Mouse (Mus musculus): ENCODE measurements around the gene Lgals12. TPM values are rescaled to one million over a fixed set of nuclear protein-coding genes. Genes with fewer than 3 reads are reported as not detected.

Gene Lgals12
- polyA plus RNA-seq, 1 experiment from 2014 or later: 0.10 TPM

DNA sequence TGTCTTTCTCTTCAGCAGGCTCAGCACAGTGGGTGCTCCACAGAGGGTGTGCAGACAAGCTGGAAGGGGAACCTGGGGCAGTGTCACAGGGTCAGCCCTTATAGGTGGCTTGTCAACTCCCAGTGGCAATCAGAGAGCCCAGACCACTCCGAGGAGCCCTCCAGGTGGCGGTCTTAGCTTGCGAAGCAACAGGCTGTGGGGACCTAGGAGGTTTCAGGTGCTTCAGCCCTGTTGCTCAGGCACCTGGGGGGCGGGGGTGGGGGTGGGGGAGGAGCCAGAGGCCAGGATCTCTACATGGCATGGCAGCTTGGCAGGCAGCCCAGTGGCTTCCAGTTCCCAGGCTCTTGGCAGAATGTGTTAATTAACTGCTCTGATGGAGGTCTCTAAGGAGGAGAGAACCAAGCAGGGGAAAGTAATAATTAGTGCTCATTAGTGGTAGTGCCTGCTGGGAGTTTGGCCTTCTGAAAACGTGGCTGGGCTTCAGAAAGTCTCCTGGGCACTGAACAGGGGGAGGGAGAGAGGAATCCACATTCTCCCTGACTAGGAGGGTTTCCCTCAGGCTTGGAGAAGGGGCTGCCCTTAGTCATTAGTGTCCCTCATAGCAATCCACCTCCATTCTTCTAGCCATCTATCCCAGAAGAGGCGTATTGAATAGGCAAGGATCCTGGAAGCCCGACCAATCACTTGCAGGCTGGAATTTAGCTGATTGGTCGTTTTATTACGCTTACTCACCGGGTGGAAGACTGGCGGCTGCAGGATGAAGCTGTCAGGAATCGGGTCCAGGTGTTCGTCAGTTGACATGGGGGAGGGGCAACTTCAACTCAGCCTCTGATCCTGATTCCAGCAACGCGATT lies 836 bp downstream of the Lgals12 start:
- no peak overlapping the region for H3K27ac ChIP-seq
- H3K36me3 ChIP-seq: no peaks in the 10 kb centered on the region
- H3K27me3 ChIP-seq: peaks cover 20% of the 10 kb centered on the region
- H3K4me2 ChIP-seq (replicated peaks): peak overlapping the region; percentile 52
- 5% methylated on average over 15 of the region's 15 CpGs for WGBS
- ATAC-seq (ENCODE audit: low FRiP score): peak; percentile 88
- no peaks in the 10 kb centered on the region for H3K9me3 ChIP-seq (replicated peaks)
- peak overlapping the region; percentile 25 for H3K4me3 ChIP-seq
- H3K9ac ChIP-seq: 0 out of 2 replicates have a peak overlapping the region, but pooled peaks have one; percentile 1
- peaks cover 19% of the 10 kb centered on the region for H3K4me1 ChIP-seq

DNA sequence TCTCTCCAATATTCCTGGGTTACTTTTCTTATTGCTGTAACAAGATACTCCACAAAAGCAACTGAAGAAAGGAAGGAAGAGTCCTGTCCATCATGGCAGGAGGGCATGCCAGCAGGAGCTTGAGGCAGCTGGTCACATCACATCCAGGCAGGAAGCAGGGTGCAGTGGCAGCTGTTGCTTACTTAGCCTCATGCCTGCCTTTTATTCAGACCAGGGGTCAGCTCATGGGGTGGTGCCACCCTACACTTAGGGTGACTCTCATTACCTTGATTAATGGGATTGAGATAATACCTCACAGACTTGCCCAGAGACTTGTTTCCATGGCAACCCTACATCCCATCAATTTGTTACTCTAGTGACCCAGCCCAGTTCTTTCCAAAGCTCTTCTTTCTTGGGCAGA lies 2.0 kb downstream of the Lgals12 start:
- no peak overlapping the region for H3K4me3 ChIP-seq
- H3K9me3 ChIP-seq (replicated peaks): no peaks in the 10 kb centered on the region
- H3K4me1 ChIP-seq: peaks cover 19% of the 10 kb centered on the region
- peaks cover 12% of the 10 kb centered on the region for H3K27me3 ChIP-seq
- no peak overlapping the region for H3K4me2 ChIP-seq (replicated peaks)
- no peak for ATAC-seq (ENCODE audit: low FRiP score)
- no peak overlapping the region for H3K27ac ChIP-seq
- no peak overlapping the region for H3K9ac ChIP-seq
- H3K36me3 ChIP-seq: no peaks in the 10 kb centered on the region

DNA sequence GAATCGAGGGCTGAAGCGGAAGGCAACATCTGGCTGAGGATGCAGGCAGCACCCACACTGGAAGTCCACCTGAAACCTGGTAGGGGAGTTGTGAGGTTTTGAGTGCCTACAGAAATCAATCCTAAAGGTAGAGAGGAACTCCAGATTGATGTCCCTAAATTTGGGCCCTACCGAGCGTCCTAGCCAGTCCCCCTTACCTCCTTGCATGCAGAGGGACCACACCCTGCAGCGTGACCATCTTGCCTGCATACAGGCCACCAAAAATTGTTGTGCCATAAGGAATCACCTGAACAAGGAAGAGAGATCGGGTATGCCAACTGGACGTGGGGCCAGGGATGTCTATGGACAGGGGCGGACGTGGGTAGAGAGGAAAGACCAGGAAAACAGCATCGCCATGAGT lies 2.9 kb downstream of the Lgals12 start:
- no peak overlapping the region for H3K9ac ChIP-seq
- H3K4me1 ChIP-seq: peaks cover 19% of the 10 kb centered on the region
- no peak overlapping the region for H3K4me2 ChIP-seq (replicated peaks)
- no peaks in the 10 kb centered on the region for H3K9me3 ChIP-seq (replicated peaks)
- no peaks in the 10 kb centered on the region for H3K36me3 ChIP-seq
- peaks cover 8% of the 10 kb centered on the region; the same call in 1 of the 2 replicates for H3K27me3 ChIP-seq
- H3K4me3 ChIP-seq: no peak overlapping the region
- no peak overlapping the region for H3K27ac ChIP-seq
- no peak for ATAC-seq (ENCODE audit: low FRiP score)
- WGBS: 94% methylated on average over 10 of the region's 10 CpGs

DNA sequence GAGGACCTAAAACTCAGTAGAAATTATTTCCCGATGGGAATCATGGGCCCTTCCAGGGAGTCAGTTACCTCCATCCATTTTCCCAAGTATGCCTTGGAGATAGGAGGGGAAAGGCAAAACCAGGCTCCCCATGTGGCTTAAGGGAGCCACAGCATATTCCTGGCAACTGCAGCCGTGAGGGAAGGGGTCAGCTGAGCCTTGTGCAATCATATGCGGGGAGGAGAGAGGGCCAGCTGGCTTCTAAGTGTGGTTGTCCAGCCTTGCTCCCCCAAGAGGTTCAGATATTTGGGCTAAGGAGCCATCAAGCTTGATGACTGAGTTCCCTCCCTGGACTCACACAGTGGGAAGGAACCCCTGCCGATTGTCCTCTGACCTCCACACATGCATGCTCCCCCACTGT lies 5.4 kb downstream of the Lgals12 start:
- Histone ChIP-seq H3K36me3 (no peaks in the 10 kb centered on the region), H3K27ac (no peak overlapping the region), H3K4me3 (no peak overlapping the region), H3K27me3 (no peaks in the 10 kb centered on the region), H3K4me2 (replicated peaks) (no peak overlapping the region), H3K9ac (no peak overlapping the region), H3K4me1 (peaks cover 10% of the 10 kb centered on the region), H3K9me3 (replicated peaks) (no peaks in the 10 kb centered on the region)
- 85% methylated on average over 4 of the region's 4 CpGs for WGBS
- ATAC-seq (ENCODE audit: low FRiP score): no peak

DNA sequence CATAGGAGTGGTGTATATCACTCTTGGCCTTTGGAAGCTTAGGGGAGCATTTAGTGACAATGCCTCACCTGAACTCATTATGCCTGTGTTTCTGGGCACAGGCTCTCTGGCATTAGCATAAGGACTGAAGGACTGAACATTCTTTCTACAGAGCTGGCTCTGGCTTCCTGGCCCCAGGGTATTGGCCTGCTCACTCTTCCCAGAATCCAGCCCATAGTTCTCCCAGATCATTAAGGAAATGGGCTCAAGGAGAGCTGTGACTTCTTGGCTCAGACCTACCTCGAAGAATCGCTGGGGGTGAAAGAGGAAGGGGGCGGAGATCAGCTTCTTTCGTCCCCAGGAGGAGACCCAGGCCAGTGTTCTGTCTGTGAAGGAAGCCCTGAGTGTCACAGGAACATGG lies 8.5 kb downstream of the Lgals12 start:
- no peaks in the 10 kb centered on the region for H3K4me1 ChIP-seq
- no peak overlapping the region for H3K27ac ChIP-seq
- ATAC-seq (ENCODE audit: low FRiP score): no peak
- H3K9ac ChIP-seq: no peak overlapping the region
- no peaks in the 10 kb centered on the region for H3K27me3 ChIP-seq
- no peak overlapping the region for H3K4me2 ChIP-seq (replicated peaks)
- no peaks in the 10 kb centered on the region for H3K36me3 ChIP-seq
- H3K4me3 ChIP-seq: no peak overlapping the region
- H3K9me3 ChIP-seq (replicated peaks): no peaks in the 10 kb centered on the region
- 69% methylated on average over 4 of the region's 4 CpGs for WGBS

DNA sequence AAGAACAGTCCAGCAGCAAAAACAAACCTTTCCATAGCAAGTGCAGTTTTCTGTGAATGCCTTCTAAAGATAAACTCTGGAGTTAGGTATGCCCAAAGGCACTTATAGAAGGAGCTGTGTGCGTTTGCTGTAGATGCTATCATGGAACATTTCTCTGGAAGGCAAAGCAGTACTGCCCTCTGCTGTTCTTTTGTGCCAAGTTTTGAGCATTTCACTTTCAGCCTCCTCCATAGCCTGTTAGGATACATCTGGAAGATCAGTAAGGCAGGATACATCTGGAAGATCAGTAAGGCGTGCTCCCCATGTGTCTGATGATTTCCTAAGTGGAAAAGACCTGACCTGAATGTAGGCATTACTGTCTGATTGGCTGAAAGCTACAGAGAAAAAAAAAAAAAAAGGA lies 11.5 kb downstream of the Lgals12 start:
- no peak overlapping the region for H3K27ac ChIP-seq
- H3K4me2 ChIP-seq (replicated peaks): no peak overlapping the region
- no peaks in the 10 kb centered on the region for H3K9me3 ChIP-seq (replicated peaks)
- no peak overlapping the region for H3K4me3 ChIP-seq
- no peak overlapping the region for H3K9ac ChIP-seq
- ATAC-seq (ENCODE audit: low FRiP score): no peak
- WGBS: 23% methylated on average over 2 of the region's 2 CpGs
- H3K36me3 ChIP-seq: no peaks in the 10 kb centered on the region
- no peaks in the 10 kb centered on the region for H3K27me3 ChIP-seq
- H3K4me1 ChIP-seq: 0 out of 2 replicates have a peak, but pooled peaks cover 4% of the 10 kb centered on the region

DNA sequence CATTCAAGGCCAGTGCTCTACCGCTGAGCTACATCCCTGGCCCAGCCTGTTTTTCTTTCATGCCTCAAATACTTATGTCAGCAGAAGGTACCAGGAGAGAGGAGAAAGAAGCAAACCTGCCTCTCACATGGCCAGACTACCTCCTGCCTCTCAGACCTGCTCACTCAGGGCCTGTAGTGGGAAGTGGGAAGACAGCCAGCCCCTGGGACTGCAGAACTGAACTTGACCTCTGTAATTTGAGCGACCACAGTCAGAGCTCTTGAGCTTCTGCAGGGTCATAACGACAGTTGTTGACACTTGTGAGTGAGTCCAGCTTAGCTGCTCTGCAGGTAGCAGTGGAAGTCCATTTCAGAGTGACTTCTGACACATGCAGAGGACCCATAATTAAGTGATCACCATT lies 15.0 kb downstream of the Lgals12 start:
- Histone ChIP-seq H3K4me1 (0 out of 2 replicates have a peak, but pooled peaks cover 4% of the 10 kb centered on the region), H3K4me3 (no peak overlapping the region), H3K27me3 (no peaks in the 10 kb centered on the region), H3K9me3 (replicated peaks) (0 out of 2 replicates have a peak, but pooled peaks cover 5% of the 10 kb centered on the region), H3K9ac (no peak overlapping the region), H3K4me2 (replicated peaks) (no peak overlapping the region), H3K27ac (no peak overlapping the region), H3K36me3 (no peaks in the 10 kb centered on the region)
- ATAC-seq (ENCODE audit: low FRiP score): no peak
- 62% methylated on average over 3 of the region's 3 CpGs for WGBS

DNA sequence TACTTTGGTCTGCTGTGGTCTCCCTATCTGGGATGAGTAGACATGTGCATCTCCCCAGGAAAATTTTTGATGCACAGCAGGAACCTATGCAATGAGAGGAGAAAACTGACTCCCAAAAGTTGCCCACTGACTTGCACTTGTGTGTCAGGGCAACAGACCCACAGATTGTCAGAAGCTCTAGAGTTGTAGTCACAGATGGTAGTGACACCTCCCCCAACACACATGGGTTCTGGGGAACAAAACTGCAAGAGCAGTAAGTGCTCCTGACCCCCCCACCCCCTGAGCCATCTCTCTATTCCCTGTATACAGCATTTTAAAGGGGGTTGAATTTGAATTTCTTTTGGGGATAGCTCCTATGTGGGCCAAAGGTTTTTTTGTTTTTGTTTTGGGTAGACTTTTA lies 16.2 kb downstream of the Lgals12 start:
- no peak overlapping the region for H3K4me3 ChIP-seq
- no peak overlapping the region for H3K9ac ChIP-seq
- no peak for ATAC-seq (ENCODE audit: low FRiP score)
- H3K36me3 ChIP-seq: no peaks in the 10 kb centered on the region
- H3K27me3 ChIP-seq: no peaks in the 10 kb centered on the region
- 0 out of 2 replicates have a peak, but pooled peaks cover 4% of the 10 kb centered on the region for H3K4me1 ChIP-seq
- H3K4me2 ChIP-seq (replicated peaks): no peak overlapping the region
- H3K27ac ChIP-seq: no peak overlapping the region
- 0 out of 2 replicates have a peak, but pooled peaks cover 5% of the 10 kb centered on the region for H3K9me3 ChIP-seq (replicated peaks)

DNA sequence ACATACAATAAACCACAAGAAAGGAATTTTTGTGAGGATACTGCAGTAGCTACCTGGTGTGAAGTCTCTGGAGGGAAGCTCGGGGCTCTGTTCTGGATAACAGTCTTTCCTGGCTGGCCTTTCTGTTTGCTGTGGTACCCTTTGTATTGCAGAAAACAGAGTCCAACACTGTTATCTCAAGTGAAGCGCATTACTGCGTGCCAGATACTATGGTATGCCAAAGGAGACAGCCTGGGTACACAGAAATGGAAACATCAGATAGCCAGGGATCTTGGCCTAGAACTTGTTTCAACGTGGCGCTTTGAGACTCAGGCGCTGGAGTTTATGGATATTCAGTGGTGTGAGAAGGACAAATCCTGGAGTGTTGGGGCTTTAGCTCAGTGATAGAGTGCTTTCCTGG lies 21.2 kb downstream of the Lgals12 start:
- H3K27me3 ChIP-seq: no peaks in the 10 kb centered on the region
- H3K4me1 ChIP-seq: no peaks in the 10 kb centered on the region
- WGBS: 93% methylated on average over 6 of the region's 6 CpGs
- no peak overlapping the region for H3K27ac ChIP-seq
- no peaks in the 10 kb centered on the region for H3K36me3 ChIP-seq
- no peak overlapping the region for H3K4me2 ChIP-seq (replicated peaks)
- 0 out of 2 replicates have a peak, but pooled peaks cover 5% of the 10 kb centered on the region for H3K9me3 ChIP-seq (replicated peaks)
- no peak for ATAC-seq (ENCODE audit: low FRiP score)
- no peak overlapping the region for H3K9ac ChIP-seq
- H3K4me3 ChIP-seq: no peak overlapping the region

DNA sequence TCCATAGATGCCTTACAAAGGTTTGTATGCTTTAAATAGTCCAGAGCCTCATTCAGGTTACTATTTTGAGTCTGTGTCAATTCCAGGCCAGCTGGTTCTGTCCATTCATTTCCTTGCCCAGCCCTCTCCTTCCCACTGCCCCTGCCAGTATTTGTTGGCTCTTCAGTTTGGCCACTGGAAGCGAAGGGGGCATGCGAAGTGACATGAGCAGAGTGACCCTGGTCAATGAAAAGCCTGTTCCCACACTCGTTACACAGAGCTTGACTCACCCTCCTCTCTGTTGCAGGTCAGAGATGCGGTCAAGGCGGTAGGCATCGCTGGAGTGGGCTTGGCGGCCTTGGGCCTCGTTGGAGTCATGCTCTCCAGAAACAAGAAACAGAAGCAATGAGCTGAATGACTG lies 21.7 kb downstream of the Lgals12 start:
- no peak overlapping the region for H3K9ac ChIP-seq
- no peaks in the 10 kb centered on the region for H3K27me3 ChIP-seq
- H3K4me2 ChIP-seq (replicated peaks): no peak overlapping the region
- WGBS: 90% methylated on average over 8 of the region's 8 CpGs
- H3K4me1 ChIP-seq: no peaks in the 10 kb centered on the region
- no peak overlapping the region for H3K4me3 ChIP-seq
- no peak overlapping the region for H3K27ac ChIP-seq
- H3K36me3 ChIP-seq: no peaks in the 10 kb centered on the region
- 0 out of 2 replicates have a peak, but pooled peaks cover 5% of the 10 kb centered on the region for H3K9me3 ChIP-seq (replicated peaks)
- no peak for ATAC-seq (ENCODE audit: low FRiP score)

DNA sequence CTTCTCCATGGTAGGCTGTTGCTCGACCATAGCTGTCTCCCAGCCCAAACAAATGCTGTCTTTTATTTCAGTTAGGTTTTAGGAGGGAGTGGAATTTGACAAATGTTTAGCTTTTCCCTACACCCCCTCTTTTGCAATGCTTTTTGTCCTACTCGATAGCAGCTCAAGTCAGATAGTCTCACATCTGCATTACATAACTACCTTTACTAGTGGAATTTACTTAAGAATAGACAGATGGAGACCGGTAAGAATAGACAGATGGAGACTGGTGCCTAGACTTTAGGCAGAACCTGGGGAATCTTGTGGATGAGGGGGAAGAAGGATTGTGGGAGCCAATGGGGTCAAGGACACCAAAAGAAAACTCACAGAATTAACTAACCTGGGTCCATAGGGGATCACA lies 23.4 kb downstream of the Lgals12 start:
- no peaks in the 10 kb centered on the region for H3K36me3 ChIP-seq
- ATAC-seq (ENCODE audit: low FRiP score): no peak
- H3K27me3 ChIP-seq: no peaks in the 10 kb centered on the region
- 0 out of 2 replicates have a peak, but pooled peaks cover 5% of the 10 kb centered on the region for H3K9me3 ChIP-seq (replicated peaks)
- H3K4me3 ChIP-seq: no peak overlapping the region
- no peak overlapping the region for H3K4me2 ChIP-seq (replicated peaks)
- no peaks in the 10 kb centered on the region for H3K4me1 ChIP-seq
- H3K9ac ChIP-seq: no peak overlapping the region
- no peak overlapping the region for H3K27ac ChIP-seq
- WGBS: 72% methylated on average over 3 of the region's 3 CpGs

DNA sequence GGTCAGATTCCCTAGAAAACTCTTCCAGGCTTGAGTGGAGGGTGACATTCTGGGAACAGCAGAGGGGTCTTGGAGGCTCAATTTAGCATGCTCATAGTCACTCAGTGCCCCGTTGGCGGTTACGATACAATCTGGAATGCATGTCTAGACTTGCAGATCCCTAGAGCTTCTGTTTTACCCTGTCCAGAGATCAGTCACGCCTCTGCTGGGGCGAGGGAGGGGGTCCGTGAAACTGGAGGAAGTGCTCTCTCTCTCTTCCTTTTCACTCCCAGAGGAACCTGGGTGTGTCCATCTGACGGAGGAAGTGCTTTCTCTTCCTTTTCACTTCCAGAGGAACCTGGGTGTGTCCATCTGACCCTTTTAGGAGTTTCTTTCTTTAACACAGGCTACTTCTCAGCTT lies 23.9 kb downstream of the Lgals12 start:
- no peaks in the 10 kb centered on the region for H3K27me3 ChIP-seq
- no peak overlapping the region for H3K4me2 ChIP-seq (replicated peaks)
- no peak overlapping the region for H3K4me3 ChIP-seq
- ATAC-seq (ENCODE audit: low FRiP score): no peak
- 0 out of 2 replicates have a peak, but pooled peaks cover 2% of the 10 kb centered on the region for H3K9me3 ChIP-seq (replicated peaks)
- H3K36me3 ChIP-seq: no peaks in the 10 kb centered on the region
- H3K27ac ChIP-seq: no peak overlapping the region
- H3K4me1 ChIP-seq: no peaks in the 10 kb centered on the region
- H3K9ac ChIP-seq: no peak overlapping the region
- 60% methylated on average over 7 of the region's 7 CpGs for WGBS

DNA sequence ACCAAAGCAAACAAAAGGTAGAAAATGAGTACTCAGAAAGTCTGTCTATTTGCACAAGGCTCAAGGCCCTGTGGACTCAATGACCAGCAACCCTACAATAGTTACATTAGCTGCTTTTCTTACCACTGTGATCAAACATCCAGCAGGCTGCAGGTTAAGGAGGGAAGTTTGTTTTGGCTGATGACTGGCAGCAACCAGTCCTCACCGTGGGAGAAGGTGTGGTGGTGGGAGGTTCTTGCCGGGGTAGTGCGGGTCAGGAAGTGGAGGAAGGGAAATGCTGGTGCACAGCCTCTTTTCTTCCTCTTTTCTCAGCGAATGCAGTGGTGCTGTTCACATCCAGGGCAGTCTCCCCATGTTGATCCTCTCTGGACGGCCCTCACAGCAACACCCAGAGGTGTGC lies 26.0 kb downstream of the Lgals12 start:
- no peak overlapping the region for H3K9ac ChIP-seq
- H3K4me3 ChIP-seq: no peak overlapping the region
- H3K36me3 ChIP-seq: no peaks in the 10 kb centered on the region
- no peak for ATAC-seq (ENCODE audit: low FRiP score)
- H3K27me3 ChIP-seq: no peaks in the 10 kb centered on the region
- H3K4me2 ChIP-seq (replicated peaks): no peak overlapping the region
- no peak overlapping the region for H3K27ac ChIP-seq
- WGBS: 74% methylated on average over 5 of the region's 5 CpGs
- no peaks in the 10 kb centered on the region for H3K4me1 ChIP-seq
- H3K9me3 ChIP-seq (replicated peaks): no peaks in the 10 kb centered on the region

Measured in hindbrain, embryonic 12.5 days (tissue).